Mouse (Mus musculus): ENCODE data around the gene Abhd12b. TPM values are rescaled to one million over a fixed set of nuclear protein-coding genes. Genes with fewer than 3 reads are reported as not detected.

Abhd12b gene
- polyA plus RNA-seq, 1 experiment from 2014 or later = 1.6 TPM

DNA sequence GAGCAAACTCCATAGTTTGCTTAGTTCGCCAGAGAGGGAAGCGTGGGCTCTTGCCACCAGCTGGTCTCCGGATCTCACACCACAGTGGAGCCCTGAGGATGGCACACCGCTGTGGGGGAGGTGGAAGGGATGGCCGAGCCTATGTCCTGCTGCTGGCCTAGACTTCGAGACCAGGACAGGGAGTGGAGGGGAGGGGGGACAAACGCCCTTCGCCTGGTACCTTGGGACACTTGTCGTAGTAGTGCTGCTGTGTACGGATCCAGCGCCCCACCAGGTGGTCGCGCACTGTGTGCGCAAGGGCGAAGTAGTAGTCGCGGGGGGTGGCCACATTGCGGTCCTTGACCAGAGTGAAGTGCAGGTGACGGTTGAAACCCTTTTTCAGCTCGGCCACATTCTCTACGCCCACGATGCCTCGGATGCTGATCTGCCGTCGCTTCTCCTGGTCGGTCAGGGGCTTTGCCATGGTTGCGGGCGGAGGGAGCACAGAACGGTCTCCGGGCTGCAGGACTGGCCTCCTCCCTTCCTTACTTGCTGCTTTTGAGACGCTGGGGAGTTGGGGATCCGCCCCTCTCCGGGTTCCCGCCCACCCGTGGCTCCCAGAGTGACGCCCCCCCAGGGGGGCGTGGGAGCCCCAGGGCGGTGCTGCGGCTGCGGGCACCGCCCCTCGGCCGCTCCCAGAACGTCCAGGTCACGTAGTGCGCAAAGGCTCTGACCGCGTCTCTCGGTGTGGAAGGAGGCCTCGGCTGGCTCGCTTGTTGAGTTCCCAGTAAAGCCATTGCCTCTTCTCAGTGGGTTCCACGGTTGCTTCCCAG, 73.4 kb downstream of the Abhd12b start:
- no peaks in the 10 kb centered on the region for H3K27me3 ChIP-seq (ENCODE audit: control insufficient read depth, insufficient read depth, low read length)
- H3K9ac ChIP-seq (ENCODE audit: low read length) = peak overlapping the region; percentile 74
- H3K4me3 ChIP-seq (ENCODE audit: low read depth, low read length) = peak overlapping the region; percentile 58
- H3K27ac ChIP-seq (replicated peaks) = peak overlapping the region; percentile 84
- WGBS = under 1% methylated on average over 49 of the region's 52 CpGs
- DNase-seq (ENCODE audit: low spot score) (peak; percentile 94), ATAC-seq (ENCODE audit: low FRiP score, low TSS enrichment) (peak; percentile 97)
- H3K4me1 ChIP-seq (replicated peaks; ENCODE audit: control insufficient read depth, insufficient read depth) = 0 out of 2 replicates have a peak, but pooled peaks cover 4% of the 10 kb centered on the region
- no peak for TF ChIP-seq EP300 (optimal IDR thresholded peaks at IDR 0.05)
- peak; percentile 50 for TF ChIP-seq CTCF (IDR thresholded peaks at IDR 0.05; ENCODE audit: low read depth)
- H3K36me3 ChIP-seq (ENCODE audit: control insufficient read depth, insufficient read depth, low read length) = no peaks in the 10 kb centered on the region
- H3K9me3 ChIP-seq (ENCODE audit: control insufficient read depth, low read length) = no peaks in the 10 kb centered on the region
- H3K4me2 ChIP-seq (replicated peaks; ENCODE audit: low read depth) = peak overlapping the region; percentile 86

DNA sequence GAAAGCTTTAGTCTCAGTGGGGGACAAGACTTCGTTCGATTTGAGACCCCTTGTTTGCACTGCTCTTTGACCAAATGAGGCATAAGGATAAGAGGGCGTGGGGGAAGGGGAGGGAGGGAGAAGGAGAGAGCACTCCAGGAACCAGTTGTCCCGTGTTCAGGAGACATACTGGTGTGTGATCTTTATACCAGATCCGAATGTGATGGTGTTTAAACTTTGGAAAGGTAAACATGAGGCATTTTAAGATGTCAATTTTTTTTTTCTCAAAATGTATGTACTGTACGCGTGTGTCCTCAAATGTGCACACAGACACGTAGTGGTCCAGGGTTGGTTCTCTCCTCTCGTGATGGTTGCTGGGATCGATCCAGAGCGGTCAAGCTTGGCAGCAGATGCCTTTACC, 74.2 kb downstream of the Abhd12b start:
- no peak for DNase-seq (ENCODE audit: low spot score)
- TF ChIP-seq CTCF (IDR thresholded peaks at IDR 0.05; ENCODE audit: low read depth) (no peak), EP300 (optimal IDR thresholded peaks at IDR 0.05) (no peak)
- 59% methylated on average over 11 of the region's 11 CpGs for whole genome bisulfite sequencing
- no peak for ATAC-seq (ENCODE audit: low FRiP score, low TSS enrichment)
- Histone ChIP-seq H3K27ac (replicated peaks) (peak overlapping the region; percentile 84; the same call in 1 of the 2 replicates), H3K27me3 (ENCODE audit: control insufficient read depth, insufficient read depth, low read length) (no peaks in the 10 kb centered on the region), H3K4me3 (ENCODE audit: low read depth, low read length) (peak overlapping the region; percentile 58; the same call in 1 of the 2 replicates), H3K9ac (ENCODE audit: low read length) (peak overlapping the region; percentile 74; the same call in 1 of the 2 replicates), H3K4me2 (replicated peaks; ENCODE audit: low read depth) (peak overlapping the region; percentile 86), H3K4me1 (replicated peaks; ENCODE audit: control insufficient read depth, insufficient read depth) (0 out of 2 replicates have a peak, but pooled peaks cover 4% of the 10 kb centered on the region), H3K36me3 (ENCODE audit: control insufficient read depth, insufficient read depth, low read length) (no peaks in the 10 kb centered on the region), H3K9me3 (ENCODE audit: control insufficient read depth, low read length) (no peaks in the 10 kb centered on the region)

DNA sequence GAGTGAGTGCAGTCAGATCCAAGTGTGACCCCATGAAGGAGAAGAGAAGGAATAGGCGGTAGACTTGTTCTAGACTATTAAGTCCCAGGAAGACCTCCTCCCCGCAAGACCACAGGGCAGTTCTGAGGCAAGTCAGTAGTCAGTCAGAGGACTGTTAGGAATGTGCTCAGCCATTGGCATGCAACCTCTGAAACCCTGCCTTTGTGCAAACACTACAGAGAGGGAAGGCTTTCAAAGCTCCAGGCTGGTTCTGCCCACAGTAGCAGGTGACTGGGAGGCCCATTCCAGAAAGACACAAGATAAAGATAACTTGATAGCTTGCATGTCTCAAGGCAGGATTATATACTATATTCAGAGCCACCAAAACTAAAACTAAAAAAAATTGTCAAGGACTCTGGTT, 77.4 kb downstream of the Abhd12b start, which contains the start of gene Pygl:
Gene Pygl, minus strand, starts transcription at position 195 of the 400 bp plus-strand sequence.
- Histone ChIP-seq H3K4me1 (replicated peaks; ENCODE audit: control insufficient read depth, insufficient read depth) (0 out of 2 replicates have a peak, but pooled peaks cover 2% of the 10 kb centered on the region), H3K9me3 (ENCODE audit: control insufficient read depth, low read length) (no peaks in the 10 kb centered on the region), H3K4me2 (replicated peaks; ENCODE audit: low read depth) (no peak within 1 kb of the TSS), H3K27me3 (ENCODE audit: control insufficient read depth, insufficient read depth, low read length) (no peaks in the 10 kb centered on the region), H3K27ac (replicated peaks) (no peak within 1 kb of the TSS), H3K9ac (ENCODE audit: low read length) (no peak within 1 kb of the TSS), H3K4me3 (ENCODE audit: low read depth, low read length) (no peak within 1 kb of the TSS), H3K36me3 (ENCODE audit: control insufficient read depth, insufficient read depth, low read length) (no peaks in the 10 kb centered on the region)
- WGBS = 81% methylated on average over 2 of the region's 2 CpGs
- no peak for TF ChIP-seq EP300 (optimal IDR thresholded peaks at IDR 0.05)
- TF ChIP-seq CTCF (IDR thresholded peaks at IDR 0.05; ENCODE audit: low read depth) = no peak
- DNase-seq (ENCODE audit: low spot score) = no peak
- ATAC-seq (ENCODE audit: low FRiP score, low TSS enrichment) = no peak

DNA sequence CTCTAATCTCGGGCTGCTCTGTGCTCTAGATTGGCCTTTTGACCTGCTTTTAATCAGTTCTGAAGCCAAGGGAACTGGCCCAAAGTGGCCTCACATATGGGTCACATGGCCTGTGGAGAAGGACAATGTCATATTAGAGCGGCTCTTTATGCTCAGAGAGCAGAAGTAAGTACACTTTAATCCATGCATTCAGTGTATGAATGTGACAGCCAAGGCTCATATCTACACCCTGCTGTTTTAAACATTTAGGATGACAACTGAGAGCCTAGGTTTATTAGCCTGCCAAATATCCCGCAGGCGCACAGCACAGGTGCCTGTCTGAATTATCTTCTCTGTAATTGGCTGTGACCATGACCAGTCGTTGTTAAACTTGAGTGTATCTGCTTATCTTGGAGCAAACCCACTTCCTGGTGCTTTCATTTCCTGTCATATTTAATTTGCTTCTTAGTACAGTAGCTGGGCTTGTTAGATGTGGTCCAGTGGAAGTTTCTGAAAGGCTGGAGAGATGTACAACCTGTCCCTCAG, 78.1 kb downstream of the Abhd12b start:
- no peak overlapping the region for H3K27ac ChIP-seq (replicated peaks)
- H3K9ac ChIP-seq (ENCODE audit: low read length) = no peak overlapping the region
- DNase-seq (ENCODE audit: low spot score) (no peak), ATAC-seq (ENCODE audit: low FRiP score, low TSS enrichment) (no peak)
- no peaks in the 10 kb centered on the region for H3K36me3 ChIP-seq (ENCODE audit: control insufficient read depth, insufficient read depth, low read length)
- WGBS = 46% methylated on average over 5 of the region's 5 CpGs
- TF ChIP-seq EP300 (optimal IDR thresholded peaks at IDR 0.05) (no peak), CTCF (IDR thresholded peaks at IDR 0.05; ENCODE audit: low read depth) (no peak)
- H3K4me1 ChIP-seq (replicated peaks; ENCODE audit: control insufficient read depth, insufficient read depth) = 0 out of 2 replicates have a peak, but pooled peaks cover 2% of the 10 kb centered on the region
- no peak overlapping the region for H3K4me3 ChIP-seq (ENCODE audit: low read depth, low read length)
- no peak overlapping the region for H3K4me2 ChIP-seq (replicated peaks; ENCODE audit: low read depth)
- H3K27me3 ChIP-seq (ENCODE audit: control insufficient read depth, insufficient read depth, low read length) = no peaks in the 10 kb centered on the region
- no peaks in the 10 kb centered on the region for H3K9me3 ChIP-seq (ENCODE audit: control insufficient read depth, low read length)

Other genes with a start within 250 kb of the Abhd12b start
- 3.1 and 4.2 TPM in 2 replicates for gene Sav1, start 167.1 kb upstream of the Abhd12b start, polyA plus RNA-seq (2015; fragmentation: Nextera tagmentation; extraction: Ambion mirVana)
- 2.8 and 3.6 TPM in 2 replicates for gene Nin, start 40.4 kb upstream of the Abhd12b start, polyA plus RNA-seq (2015; fragmentation: Nextera tagmentation; extraction: Ambion mirVana)
- 18.3 and 20.0 TPM in 2 replicates for gene Pygl, start 77.3 kb downstream of the Abhd12b start, polyA plus RNA-seq (2015; fragmentation: Nextera tagmentation; extraction: Ambion mirVana)
- 0.32 and 0.64 TPM in 2 replicates for gene Trim9, start 193.5 kb downstream of the Abhd12b start, polyA plus RNA-seq (2015; fragmentation: Nextera tagmentation; extraction: Ambion mirVana)

Measured in stomach, postnatal 0 days (tissue).